In genomic region chr9:50693631-50694030, GRCm38 (mm10) we compare ENCODE assay signal across 8 mouse cellular contexts. TPM values are rescaled to one million over a fixed set of nuclear protein-coding genes. Genes with fewer than 3 reads are reported as not detected.
A peak's percentile ranks its signal among the peaks of the same experiment; 100 is the strongest.
DNase-seq lines count a peak whose midpoint lies in the region; ATAC-seq lines count a peak whose summit lies in the region.

No protein-coding gene starts in this region.

- H3K4me2 ChIP-seq in forebrain, embryonic 14.5 days (ENCODE audit: low read length) = no peak overlapping the region
- H3K4me2 ChIP-seq in forebrain, embryonic 16.5 days (ENCODE audit: low read length) = no peak overlapping the region

- H3K9ac ChIP-seq in forebrain, embryonic 14.5 days (ENCODE audit: low read length) = peak overlapping the region; percentile 17; the same call in 1 of the 2 replicates
- no peak overlapping the region for H3K9ac ChIP-seq in forebrain, embryonic 16.5 days (replicated peaks; ENCODE audit: low read depth, low read length)

- ATAC-seq in forebrain, embryonic 14.5 days = no peak
- ATAC-seq in forebrain, embryonic 16.5 days = no peak
- ATAC-seq in granulocyte monocyte progenitor cell, adult 5-6 weeks (replicated peaks; ENCODE audit: poor library complexity, severe bottlenecking) = peak; percentile 53
- ATAC-seq in megakaryocyte, adult 5-6 weeks (ENCODE audit: poor library complexity, severe bottlenecking) = peak; percentile 56; the same call in 1 of the 2 replicates

- peaks cover 13% of the 10 kb centered on the region for H3K4me1 ChIP-seq in forebrain, embryonic 14.5 days (ENCODE audit: control insufficient read depth, insufficient read depth, low read length)
- peaks cover 16% of the 10 kb centered on the region for H3K4me1 ChIP-seq in forebrain, embryonic 16.5 days (replicated peaks; ENCODE audit: control insufficient read depth, insufficient read depth, low read length)

- H3K36me3 ChIP-seq in forebrain, embryonic 14.5 days (ENCODE audit: control insufficient read depth, insufficient read depth, low read length) = peaks cover 30% of the 10 kb centered on the region
- peaks cover 3% of the 10 kb centered on the region; the same call in 1 of the 2 replicates for H3K36me3 ChIP-seq in forebrain, embryonic 16.5 days (ENCODE audit: control insufficient read depth, insufficient read depth)

- WGBS in forebrain, embryonic 14.5 days = 17% methylated on average over 10 of the region's 10 CpGs
- 18% methylated on average over 10 of the region's 10 CpGs for WGBS in forebrain, embryonic 16.5 days

- H3K27me3 ChIP-seq in forebrain, embryonic 14.5 days (replicated peaks; ENCODE audit: control insufficient read depth, insufficient read depth, low read length) = no peaks in the 10 kb centered on the region
- H3K27me3 ChIP-seq in forebrain, embryonic 16.5 days (replicated peaks; ENCODE audit: control insufficient read depth, insufficient read depth, low read length) = no peaks in the 10 kb centered on the region

- no peak overlapping the region for H3K4me3 ChIP-seq in forebrain, embryonic 14.5 days (ENCODE audit: low read depth, low read length)
- H3K4me3 ChIP-seq in forebrain, embryonic 16.5 days (replicated peaks; ENCODE audit: low read length) = no peak overlapping the region

- peak; percentile 57 for DNase-seq in forebrain, embryonic 14.5 days (ENCODE audit: low spot score)
- DNase-seq in 3T3-L1 (ENCODE audit: low read depth, low spot score) = peak; percentile 23
- DNase-seq in adrenal gland, postnatal 36 days = peak; percentile 12 to 25
- DNase-seq in layer of hippocampus, adult 9-11 months = peak; percentile 34
- peak; percentile 60 for DNase-seq in thymus, postnatal 25 days

- no peak overlapping the region for H3K27ac ChIP-seq in forebrain, embryonic 14.5 days (ENCODE audit: low read depth, low read length)
- no peak overlapping the region for H3K27ac ChIP-seq in forebrain, embryonic 16.5 days (ENCODE audit: low read length)

- H3K9me3 ChIP-seq in forebrain, embryonic 14.5 days (replicated peaks; ENCODE audit: control insufficient read depth, low read length) = no peaks in the 10 kb centered on the region
- H3K9me3 ChIP-seq in forebrain, embryonic 16.5 days (ENCODE audit: control insufficient read depth, low read length) = no peaks in the 10 kb centered on the region

RNA-seq across cellular contexts. Expression of gene Dlat, which starts 34.1 kb away (rescaled TPM):
- polyA plus RNA-seq in forebrain, embryonic 14.5 days (2014; fragmentation: Nextera tagmentation; extraction: Ambion mirVana) = 50.9 and 55.0 TPM in 2 replicates
- polyA plus RNA-seq in forebrain, embryonic 16.5 days (2015; fragmentation: Nextera tagmentation; extraction: Ambion mirVana) = 43.4 and 44.3 TPM in 2 replicates
- 100 to 1,000 TPM; 161 to 169 TPM for total RNA-seq in adrenal gland, postnatal 36 days (2021)
- total RNA-seq in granulocyte monocyte progenitor cell, adult 5-6 weeks (2014; fragmentation: Nextera tagmentation) = 33.9 and 61.3 TPM in 2 replicates
- total RNA-seq in granulocyte monocyte progenitor cell, adult 5-6 weeks (2017) = 30.4 and 48.5 TPM in 2 replicates
- total RNA-seq in megakaryocyte, adult 5-6 weeks (2015) = 27.6 and 28.5 TPM in 2 replicates
- total RNA-seq in megakaryocyte, adult 5-6 weeks (2017) = 21.7 and 34.4 TPM in 2 replicates

RNA-seq across cellular contexts. Expression of gene Dixdc1, which starts 45.7 kb away (rescaled TPM):
- 21.6 and 27.1 TPM in 2 replicates for polyA plus RNA-seq in forebrain, embryonic 14.5 days (2014; fragmentation: Nextera tagmentation; extraction: Ambion mirVana)
- polyA plus RNA-seq in forebrain, embryonic 16.5 days (2015; fragmentation: Nextera tagmentation; extraction: Ambion mirVana) = 28.5 and 29.7 TPM in 2 replicates
- total RNA-seq in adrenal gland, postnatal 36 days (2021) = 1 to 10 TPM; 5.6 to 6.2 TPM
- 0.11 and 0.82 TPM in 2 replicates for total RNA-seq in granulocyte monocyte progenitor cell, adult 5-6 weeks (2014; fragmentation: Nextera tagmentation)
- total RNA-seq in granulocyte monocyte progenitor cell, adult 5-6 weeks (2017) = 0.10 and 0.39 TPM in 2 replicates
- total RNA-seq in megakaryocyte, adult 5-6 weeks (2015) = not detected in 2 replicates
- total RNA-seq in megakaryocyte, adult 5-6 weeks (2017) = not detected in 2 replicates

RNA-seq across cellular contexts. Expression of gene 2310030G06Rik, which starts 52.7 kb away (rescaled TPM):
- 1.0 and 1.1 TPM in 2 replicates for polyA plus RNA-seq in forebrain, embryonic 14.5 days (2014; fragmentation: Nextera tagmentation; extraction: Ambion mirVana)
- 1.5 and 1.7 TPM in 2 replicates for polyA plus RNA-seq in forebrain, embryonic 16.5 days (2015; fragmentation: Nextera tagmentation; extraction: Ambion mirVana)
- total RNA-seq in adrenal gland, postnatal 36 days (2021) = 1 to 10 TPM; 3.5 to 4.6 TPM
- not detected in 2 replicates for total RNA-seq in granulocyte monocyte progenitor cell, adult 5-6 weeks (2014; fragmentation: Nextera tagmentation)
- total RNA-seq in granulocyte monocyte progenitor cell, adult 5-6 weeks (2017) = not detected in 2 replicates
- total RNA-seq in megakaryocyte, adult 5-6 weeks (2015) = not detected in 2 replicates
- total RNA-seq in megakaryocyte, adult 5-6 weeks (2017) = not detected in 2 replicates

RNA-seq across cellular contexts. Expression of gene Cryab, which starts 57.5 kb away (rescaled TPM):
- 9.7 and 12.6 TPM in 2 replicates for polyA plus RNA-seq in forebrain, embryonic 14.5 days (2014; fragmentation: Nextera tagmentation; extraction: Ambion mirVana)
- polyA plus RNA-seq in forebrain, embryonic 16.5 days (2015; fragmentation: Nextera tagmentation; extraction: Ambion mirVana) = 10.1 and 17.3 TPM in 2 replicates
- total RNA-seq in adrenal gland, postnatal 36 days (2021) = 10 to 100 TPM; 21.2 to 46.6 TPM
- 1.6 TPM in 1 of 2 replicates, not detected in the other for total RNA-seq in granulocyte monocyte progenitor cell, adult 5-6 weeks (2014; fragmentation: Nextera tagmentation)
- 2.5 TPM in 1 of 2 replicates, not detected in the other for total RNA-seq in granulocyte monocyte progenitor cell, adult 5-6 weeks (2017)
- 1.8 and 3.9 TPM in 2 replicates for total RNA-seq in megakaryocyte, adult 5-6 weeks (2015)
- 0.62 and 3.1 TPM in 2 replicates for total RNA-seq in megakaryocyte, adult 5-6 weeks (2017)

RNA-seq across cellular contexts. Expression of gene Hspb2, which starts 58.5 kb away (rescaled TPM):
- 0.70 TPM in 1 of 2 replicates, not detected in the other for polyA plus RNA-seq in forebrain, embryonic 14.5 days (2014; fragmentation: Nextera tagmentation; extraction: Ambion mirVana)
- polyA plus RNA-seq in forebrain, embryonic 16.5 days (2015; fragmentation: Nextera tagmentation; extraction: Ambion mirVana) = 0.81 and 0.96 TPM in 2 replicates
- 1 to 10 TPM; 1.5 to 2.2 TPM for total RNA-seq in adrenal gland, postnatal 36 days (2021)
- not detected in 2 replicates for total RNA-seq in granulocyte monocyte progenitor cell, adult 5-6 weeks (2014; fragmentation: Nextera tagmentation)
- not detected in 2 replicates for total RNA-seq in granulocyte monocyte progenitor cell, adult 5-6 weeks (2017)
- not detected in 2 replicates for total RNA-seq in megakaryocyte, adult 5-6 weeks (2015)
- not detected in 2 replicates for total RNA-seq in megakaryocyte, adult 5-6 weeks (2017)

Comparison
In these comparisons a context has a peak if more than half of its experiments do, and no peak if none do; other contexts are left out.
1. ATAC-seq: peak in granulocyte monocyte progenitor cell, adult 5-6 weeks (single experiment) and megakaryocyte, adult 5-6 weeks (single experiment); none in forebrain, embryonic 14.5 days (single experiment) and forebrain, embryonic 16.5 days (single experiment).
2. RNA of gene 2310030G06Rik, which starts 52.7 kb away (total RNA-seq): 3.5 to 4.6 TPM in adrenal gland, postnatal 36 days; not detected in granulocyte monocyte progenitor cell, adult 5-6 weeks and not detected in megakaryocyte, adult 5-6 weeks; every median in the first group is over 4 times any median in the second.
3. Peak in every context shown above with its lines, with median percentiles within 50 percentile points of each other: DNase-seq.